Mouse (Mus musculus): ENCODE measurements at regions not wholly inside any gene's neighbourhood (a gene's known extent, or its start where the extent isn't known, plus 50 kb on each side); places are given as distances from the start of the nearest gene placed in this dataset.

DNA sequence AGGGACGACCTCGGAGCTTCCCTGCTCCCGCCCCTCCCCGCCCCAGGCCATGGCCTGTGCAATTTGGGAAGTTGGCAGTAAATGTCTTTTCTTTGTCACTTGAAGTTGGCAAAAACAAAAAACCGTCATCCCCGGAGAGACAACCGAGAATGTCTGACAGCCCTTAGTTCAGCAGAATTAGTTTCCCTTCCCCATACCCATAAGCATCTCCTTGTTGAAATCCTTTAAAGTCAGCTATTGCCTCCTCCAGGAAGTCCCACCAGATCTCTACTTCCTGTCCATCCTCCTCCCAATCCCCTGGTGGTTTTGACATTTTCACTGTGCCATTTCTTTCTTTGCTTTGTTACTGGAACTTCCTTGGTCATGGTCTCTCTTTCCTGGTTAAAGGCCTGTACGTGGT, 54.8 kb downstream of the Foxb1 start:
- Histone ChIP-seq H3K27ac (no peak overlapping the region), H3K4me3 (replicated peaks) (no peak overlapping the region), H3K9me3 (replicated peaks) (no peaks in the 10 kb centered on the region; the same call in none of the 2 replicates), H3K27me3 (peaks cover 7% of the 10 kb centered on the region), H3K36me3 (no peaks in the 10 kb centered on the region), H3K4me2 (no peak overlapping the region), H3K9ac (no peak overlapping the region), H3K4me1 (no peaks in the 10 kb centered on the region)
- no peak for ATAC-seq (replicated peaks; ENCODE audit: low FRiP score)
- whole genome bisulfite sequencing, result 47% methylated on average over 8 of the region's 8 CpGs

- Histone ChIP-seq H3K27me3 (peaks cover 7% of the 10 kb centered on the region), H3K9me3 (replicated peaks) (no peaks in the 10 kb centered on the region; the same call in 1 of the 2 replicates)
- 38% methylated on average over 4 of the region's 4 CpGs for WGBS
Observed at GRCm38 (mm10) chr9:69705071-69705470, 55.7 kb downstream of the Foxb1 start.

DNA sequence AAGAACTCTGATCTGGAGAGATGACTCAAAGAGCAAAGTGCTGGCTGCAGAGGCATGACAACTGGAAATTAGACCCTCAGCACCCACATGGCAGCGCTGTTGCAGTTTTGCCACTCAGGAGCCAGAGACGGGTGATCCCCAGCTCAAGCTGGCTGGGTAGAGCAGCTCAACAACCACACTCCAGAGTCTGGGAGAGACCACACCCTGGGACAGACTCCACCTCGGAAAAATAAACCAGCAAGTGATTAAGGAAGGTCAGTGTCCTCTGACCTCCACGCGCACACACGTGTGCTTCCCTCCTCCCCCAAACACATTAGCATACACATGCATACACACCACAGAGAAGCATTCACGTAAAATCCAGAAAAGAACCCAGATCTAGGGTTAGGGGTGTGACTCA, 57.0 kb downstream of the Foxb1 start:
- ATAC-seq (replicated peaks; ENCODE audit: low FRiP score), result no peak
- H3K9me3 ChIP-seq (replicated peaks), result no peaks in the 10 kb centered on the region; the same call in 1 of the 2 replicates
- no peaks in the 10 kb centered on the region for H3K4me1 ChIP-seq
- H3K27ac ChIP-seq, result no peak overlapping the region
- WGBS, result 68% methylated on average over 7 of the region's 7 CpGs
- H3K4me2 ChIP-seq, result no peak overlapping the region
- H3K4me3 ChIP-seq (replicated peaks), result no peak overlapping the region
- H3K27me3 ChIP-seq, result peaks cover 13% of the 10 kb centered on the region
- no peaks in the 10 kb centered on the region for H3K36me3 ChIP-seq
- H3K9ac ChIP-seq, result no peak overlapping the region

More at GRCm38 (mm10) chr9:69705071-69705470, 55.7 kb downstream of the Foxb1 start:
- H3K36me3 ChIP-seq, result no peaks in the 10 kb centered on the region
- no peak overlapping the region for H3K27ac ChIP-seq
- no peak overlapping the region for H3K9ac ChIP-seq
- H3K4me3 ChIP-seq (replicated peaks), result no peak overlapping the region
- H3K4me2 ChIP-seq, result no peak overlapping the region
- ATAC-seq (replicated peaks; ENCODE audit: low FRiP score), result no peak
- H3K4me1 ChIP-seq, result no peaks in the 10 kb centered on the region

DNA sequence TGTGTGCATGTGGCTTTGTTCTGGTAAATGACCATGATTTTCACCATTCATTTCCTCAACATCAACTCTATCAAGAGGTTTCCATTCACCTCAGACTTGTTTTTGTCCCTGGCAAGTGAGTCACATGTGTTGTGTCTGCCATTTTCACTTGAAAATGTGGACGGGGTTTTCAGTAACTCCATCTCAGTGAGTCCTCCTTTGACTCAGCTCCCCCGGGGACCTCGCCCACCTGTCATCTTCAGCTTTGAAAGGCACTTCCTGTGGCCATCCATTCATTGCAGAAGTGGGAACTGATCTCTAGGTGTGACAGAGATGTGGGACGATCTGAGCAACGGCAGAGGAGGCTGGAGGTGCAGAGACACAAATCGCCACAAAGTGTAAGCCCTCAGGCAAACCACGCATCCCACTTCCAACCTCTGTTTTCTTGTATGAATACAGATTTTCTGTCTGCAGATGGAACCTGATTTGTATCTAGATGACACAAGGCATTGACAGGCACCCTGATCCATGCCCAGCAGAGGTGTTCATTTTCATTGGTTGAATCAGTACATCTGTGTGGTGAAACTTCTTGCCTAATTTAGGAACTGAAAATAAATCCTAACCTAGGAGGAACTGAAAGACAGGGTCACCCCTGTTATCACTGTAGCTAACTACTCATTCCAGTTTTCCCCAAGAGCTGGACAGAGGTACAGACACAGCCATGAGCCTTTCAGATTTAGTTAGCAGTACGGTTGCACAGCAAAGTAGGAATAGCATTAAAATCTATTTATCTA, 58.4 kb downstream of the Foxb1 start:
- Histone ChIP-seq H3K9me3 (replicated peaks) (no peaks in the 10 kb centered on the region), H3K4me1 (no peaks in the 10 kb centered on the region), H3K4me2 (no peak overlapping the region), H3K27me3 (peaks cover 16% of the 10 kb centered on the region), H3K9ac (no peak overlapping the region), H3K36me3 (no peaks in the 10 kb centered on the region), H3K27ac (no peak overlapping the region), H3K4me3 (replicated peaks) (no peak overlapping the region)
- no peak for ATAC-seq (replicated peaks; ENCODE audit: low FRiP score)
- WGBS, result 86% methylated on average over 8 of the region's 8 CpGs

GRCm38 (mm10) chr9:69700696-69701095, 60.0 kb downstream of the Foxb1 start:
- no peak for ATAC-seq (replicated peaks; ENCODE audit: low FRiP score)
- Histone ChIP-seq H3K9ac (no peak overlapping the region), H3K4me2 (no peak overlapping the region), H3K36me3 (no peaks in the 10 kb centered on the region), H3K27ac (no peak overlapping the region), H3K9me3 (replicated peaks) (no peaks in the 10 kb centered on the region), H3K4me3 (replicated peaks) (no peak overlapping the region), H3K27me3 (peaks cover 16% of the 10 kb centered on the region), H3K4me1 (no peaks in the 10 kb centered on the region)
- WGBS, result 78% methylated on average over 9 of the region's 9 CpGs

GRCm38 (mm10) chr9:69691756-69692155, 69.0 kb downstream of the Foxb1 start:
- Histone ChIP-seq H3K4me1 (no peaks in the 10 kb centered on the region; the same call in 1 of the 2 replicates), H3K4me3 (replicated peaks) (no peak overlapping the region), H3K9ac (no peak overlapping the region), H3K27me3 (peaks cover 14% of the 10 kb centered on the region; the same call in 1 of the 2 replicates), H3K36me3 (no peaks in the 10 kb centered on the region), H3K9me3 (replicated peaks) (no peaks in the 10 kb centered on the region), H3K27ac (no peak overlapping the region), H3K4me2 (no peak overlapping the region)
- no peak for ATAC-seq (replicated peaks; ENCODE audit: low FRiP score)
- WGBS, result 78% methylated on average over 3 of the region's 3 CpGs

- Histone ChIP-seq H3K4me2 (no peak overlapping the region), H3K27me3 (peaks cover 23% of the 10 kb centered on the region), H3K4me3 (replicated peaks) (no peak overlapping the region), H3K27ac (no peak overlapping the region), H3K9ac (no peak overlapping the region), H3K9me3 (replicated peaks) (no peaks in the 10 kb centered on the region), H3K36me3 (no peaks in the 10 kb centered on the region), H3K4me1 (peaks cover under 1% of the 10 kb centered on the region)
- no peak for ATAC-seq (replicated peaks; ENCODE audit: low FRiP score)
- WGBS, result 15% methylated on average over 12 of the region's 12 CpGs
Observed at GRCm38 (mm10) chr9:69687349-69688123, 73.2 kb downstream of the Foxb1 start.

DNA sequence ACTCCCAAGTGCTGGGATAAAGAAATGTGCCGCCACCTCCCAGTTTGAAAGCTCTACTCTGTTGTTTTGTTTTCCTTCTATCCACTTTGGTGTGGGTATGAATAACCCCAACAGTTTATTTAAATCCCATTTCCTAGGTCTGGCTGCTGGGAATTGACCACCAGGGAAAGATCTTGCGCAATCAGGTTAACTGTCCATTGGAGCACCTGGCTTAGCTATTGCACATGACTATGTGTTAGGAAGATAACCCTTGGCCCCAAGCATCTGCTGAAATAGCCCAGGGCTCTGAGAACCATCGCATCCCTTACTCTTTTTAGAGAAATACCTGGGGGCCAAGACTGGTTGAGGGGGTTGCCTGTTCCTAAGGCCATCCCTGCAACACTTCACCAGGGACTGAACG, 74.0 kb downstream of the Foxb1 start:
- H3K9ac ChIP-seq, result no peak overlapping the region
- no peaks in the 10 kb centered on the region for H3K9me3 ChIP-seq (replicated peaks)
- H3K4me1 ChIP-seq, result peaks cover 7% of the 10 kb centered on the region
- H3K4me2 ChIP-seq, result no peak overlapping the region
- no peak overlapping the region for H3K4me3 ChIP-seq (replicated peaks)
- no peak for ATAC-seq (replicated peaks; ENCODE audit: low FRiP score)
- 55% methylated on average over 4 of the region's 4 CpGs for WGBS
- peaks cover 23% of the 10 kb centered on the region for H3K27me3 ChIP-seq
- H3K36me3 ChIP-seq, result no peaks in the 10 kb centered on the region
- no peak overlapping the region for H3K27ac ChIP-seq

DNA sequence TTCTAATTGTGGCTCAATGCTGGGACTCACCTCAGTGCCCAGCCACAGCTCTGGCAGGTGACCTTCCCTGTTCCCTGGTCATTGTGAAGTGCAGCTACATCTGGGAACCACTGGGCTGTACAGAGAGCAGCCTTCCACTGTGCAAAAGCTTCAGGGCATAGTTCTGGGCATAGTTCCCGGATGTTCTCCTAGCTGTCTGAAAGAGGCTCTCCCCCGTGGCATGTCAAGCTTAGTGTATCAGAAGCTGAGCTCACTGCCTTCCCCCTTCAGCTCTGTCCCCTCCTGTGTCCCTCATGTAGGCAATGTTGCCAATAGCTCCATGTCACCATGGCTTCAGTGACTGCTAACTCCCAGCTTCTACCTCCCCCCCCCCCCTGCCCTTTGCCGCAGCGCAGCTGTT, 75.1 kb downstream of the Foxb1 start:
- Histone ChIP-seq H3K9me3 (replicated peaks) (no peaks in the 10 kb centered on the region), H3K4me1 (peaks cover 18% of the 10 kb centered on the region), H3K27ac (no peak overlapping the region), H3K9ac (no peak overlapping the region), H3K27me3 (peaks cover 23% of the 10 kb centered on the region), H3K36me3 (no peaks in the 10 kb centered on the region), H3K4me2 (no peak overlapping the region), H3K4me3 (replicated peaks) (no peak overlapping the region)
- no peak for ATAC-seq (replicated peaks; ENCODE audit: low FRiP score)
- 43% methylated on average over 4 of the region's 4 CpGs for WGBS

- H3K9me3 ChIP-seq (replicated peaks), result no peaks in the 10 kb centered on the region
- H3K4me2 ChIP-seq, result no peak overlapping the region
- H3K9ac ChIP-seq, result no peak overlapping the region
- peaks cover 18% of the 10 kb centered on the region for H3K4me1 ChIP-seq
- peak; percentile 89 for ATAC-seq (replicated peaks; ENCODE audit: low FRiP score)
- peak overlapping the region; percentile 74 for H3K27ac ChIP-seq
- WGBS, result 7% methylated on average over 9 of the region's 9 CpGs
- no peaks in the 10 kb centered on the region for H3K36me3 ChIP-seq
- peaks cover 12% of the 10 kb centered on the region for H3K27me3 ChIP-seq
- H3K4me3 ChIP-seq (replicated peaks), result no peak overlapping the region
Observed at GRCm38 (mm10) chr9:69681372-69682213, 79.1 kb downstream of the Foxb1 start.

DNA sequence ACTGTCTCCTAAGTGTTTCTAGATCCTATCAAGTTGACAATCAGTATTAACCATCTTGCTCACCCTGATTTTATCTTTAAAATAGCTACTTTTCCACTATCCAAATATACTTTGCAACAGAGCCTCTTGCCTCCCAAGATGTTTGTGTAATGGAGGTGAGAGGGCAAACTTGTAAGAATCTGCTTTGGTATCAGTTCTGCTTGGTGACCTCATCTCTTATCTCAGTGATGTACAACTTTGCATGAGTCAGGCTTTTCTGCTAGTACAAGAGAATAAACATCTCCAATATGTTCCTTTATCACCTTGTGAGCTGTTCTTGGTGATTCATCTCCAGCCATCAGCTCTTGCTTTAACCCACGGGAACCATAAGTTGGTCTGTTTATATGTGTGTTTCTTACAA, 82.1 kb downstream of the Foxb1 start:
- H3K9me3 ChIP-seq (replicated peaks), result no peaks in the 10 kb centered on the region
- ATAC-seq (replicated peaks; ENCODE audit: low FRiP score), result no peak
- no peaks in the 10 kb centered on the region for H3K36me3 ChIP-seq
- no peak overlapping the region for H3K4me3 ChIP-seq (replicated peaks)
- no peak overlapping the region for H3K4me2 ChIP-seq
- no peak overlapping the region for H3K9ac ChIP-seq
- WGBS, result 79% methylated on average over 1 of the region's 1 CpGs
- peaks cover 18% of the 10 kb centered on the region for H3K4me1 ChIP-seq
- H3K27ac ChIP-seq, result no peak overlapping the region
- H3K27me3 ChIP-seq, result peaks cover 15% of the 10 kb centered on the region
